Mouse (Mus musculus): ENCODE results near the gene Rbpj.

DNA sequence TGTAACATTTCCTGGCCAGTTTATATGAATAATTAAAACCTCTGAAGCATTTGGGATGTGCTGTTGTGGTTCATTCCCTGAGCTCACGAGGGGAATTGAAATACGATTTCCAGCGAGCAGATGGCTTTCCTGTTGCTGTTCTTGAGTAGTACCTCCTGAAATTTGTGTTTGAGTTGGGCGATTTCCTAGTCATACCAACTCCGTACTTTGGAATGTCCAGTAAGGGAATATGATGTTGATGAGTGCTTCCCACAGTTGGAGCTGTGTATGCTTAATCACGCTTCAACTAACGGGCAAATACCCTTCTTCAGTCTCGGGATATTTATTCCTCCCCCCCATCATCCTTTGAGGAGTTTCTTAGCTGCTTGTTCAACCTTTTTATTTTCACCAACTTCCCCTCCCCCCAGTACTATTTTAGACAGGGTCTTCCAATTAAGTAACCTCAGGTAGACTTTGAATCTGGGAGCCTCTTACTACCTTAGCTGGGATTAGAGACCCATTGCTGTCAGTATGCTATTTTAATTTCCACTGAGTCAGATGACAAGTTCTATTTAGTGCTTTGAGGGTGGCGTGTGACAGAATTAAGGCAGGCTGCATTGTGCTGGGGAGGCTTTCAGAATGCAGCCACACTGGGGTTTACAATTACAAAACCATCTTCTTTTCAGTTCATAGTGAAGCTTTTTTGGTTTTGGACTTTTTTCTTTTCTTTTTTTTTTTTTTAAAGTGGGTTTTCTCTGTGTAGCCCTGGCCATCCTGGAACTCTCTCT, 141.5 kb downstream of the Rbpj start:
- TF ChIP-seq CTCF (IDR thresholded peaks at IDR 0.05; ENCODE audit: control insufficient read depth, insufficient read depth, insufficient replicate concordance, low read depth, low read length) (no peak), POLR2A (IDR thresholded peaks at IDR 0.05; ENCODE audit: control insufficient read depth, low read depth, low read length) (no peak)
